Mouse (Mus musculus) forebrain, postnatal 0 days (tissue): ENCODE measurements around the gene Dnmt3c. TPM values are rescaled to one million over a fixed set of nuclear protein-coding genes. Genes with fewer than 3 reads are reported as not detected.

ENCODE experiments used
- ATAC-seq: fragments of 200-750 bp; cut with Nextera tagmentation; 2 replicates; pipeline ENCODE4 v1.8.0; 2017; ENCODE audit warnings: mild to moderate bottlenecking, moderate library complexity
- DNase-seq: peaks from one replicate; pipeline ENCODE4 v3.0.0-alpha.2; 2015
- H3K27ac ChIP-seq: fragments of 300-500 bp; sonication (generic); 2 replicates; pipeline ENCODE4 v1.5.1; 2014; ENCODE audit warnings: low read depth, mild to moderate bottlenecking, antibody characterized with exemption, low read length, moderate library complexity, mixed read lengths
- H3K27me3 ChIP-seq: fragments of 300-500 bp; sonication (generic); 2 replicates; pipeline ENCODE4 v1.6.1; 2014; ENCODE audit warnings: mild to moderate bottlenecking, low read length, mixed read lengths; ENCODE audit not compliant: insufficient read depth
- H3K36me3 ChIP-seq: fragments of 300-500 bp; sonication (generic); 2 replicates; pipeline ENCODE4 v1.6.1; 2014; ENCODE audit warnings: mild to moderate bottlenecking, moderate library complexity; ENCODE audit not compliant: insufficient read depth
- H3K4me1 ChIP-seq: fragments of 300-500 bp; sonication (generic); 2 replicates; pipeline ENCODE4 v1.6.1; 2014; ENCODE audit warnings: antibody characterized with exemption; ENCODE audit not compliant: insufficient read depth
- H3K4me2 ChIP-seq: fragments of 300-500 bp; sonication (generic); 2 replicates; pipeline ENCODE4 v1.6.1; 2014; ENCODE audit warnings: low read depth, mild to moderate bottlenecking, moderate library complexity
- H3K4me3 ChIP-seq: fragments of 300-500 bp; sonication (generic); 2 replicates; pipeline ENCODE4 v1.5.1; 2014; ENCODE audit warnings: low read depth, low read length, mixed read lengths
- H3K9ac ChIP-seq: fragments of 300-500 bp; sonication (generic); 2 replicates; pipeline ENCODE4 v1.6.1; 2014; ENCODE audit warnings: mild to moderate bottlenecking
- H3K9me3 ChIP-seq: fragments of 300-500 bp; sonication (generic); 2 replicates; pipeline ENCODE4 v1.6.1; 2016; ENCODE audit warnings: low read length
- CTCF ChIP-seq: sonication (generic); IDR thresholded peaks from 2 replicates; pipeline ENCODE4 v1.5.1; 2016; ENCODE audit warnings: antibody characterized with exemption, control low read depth, low read depth
- WGBS: fragments of 180-500 bp; shearing (Covaris S2); extraction: QIAGEN DNeasy Blood & Tissue Kit; methylation state at CpG from one replicate; pipeline ENCODE4 v1.1.7; 2014; 5-methylcytosine and 5-hydroxymethylcytosine counted together
- polyA plus RNA-seq: library from polyadenylated mRNA; unstranded; fragments of >200 nt; fragmentation: Nextera tagmentation; extraction: Ambion mirVana; gene quantifications from 2 replicates; pipeline ENCODE4 v1.2.1, GENCODE M21; 2015
- total RNA-seq: library from RNA; depleted of rRNA; stranded (reverse); fragments of >200 nt; gene quantifications from 2 replicates; pipeline ENCODE4 v1.2.3, GENCODE M21; 2014

Gene Dnmt3c
- total and polyA plus RNA-seq, 2 experiments from 2014 or later = not detected

DNA sequence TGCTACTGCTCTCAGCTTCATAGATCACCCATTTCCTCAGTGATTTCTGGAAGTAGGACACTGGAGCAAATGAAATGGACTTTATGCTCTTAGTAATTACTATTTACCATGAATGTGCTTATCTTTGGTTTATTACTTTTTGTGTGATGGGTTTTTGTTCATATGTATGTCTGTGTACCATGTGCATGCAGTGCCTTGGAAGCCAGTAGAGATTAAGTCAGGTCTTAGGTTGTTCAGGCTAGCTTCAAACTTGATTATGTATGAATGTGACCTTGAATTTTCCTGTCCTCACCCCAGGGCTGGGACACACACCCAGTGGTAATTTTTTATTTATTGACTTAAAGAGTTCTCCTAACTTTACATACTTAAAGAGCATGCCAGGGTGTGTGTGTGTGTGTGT lies 51.5 kb downstream of the Dnmt3c start:
- no peaks in the 10 kb centered on the region for H3K27me3 ChIP-seq
- TF ChIP-seq CTCF = no peak
- no peaks in the 10 kb centered on the region for H3K9me3 ChIP-seq
- DNase-seq (no peak), ATAC-seq (no peak)
- H3K4me1 ChIP-seq = peaks cover 11% of the 10 kb centered on the region
- H3K36me3 ChIP-seq = peaks cover 18% of the 10 kb centered on the region
- no peak overlapping the region for H3K4me3 ChIP-seq
- H3K9ac ChIP-seq = no peak overlapping the region
- H3K27ac ChIP-seq = no peak overlapping the region
- no peak overlapping the region for H3K4me2 ChIP-seq

DNA sequence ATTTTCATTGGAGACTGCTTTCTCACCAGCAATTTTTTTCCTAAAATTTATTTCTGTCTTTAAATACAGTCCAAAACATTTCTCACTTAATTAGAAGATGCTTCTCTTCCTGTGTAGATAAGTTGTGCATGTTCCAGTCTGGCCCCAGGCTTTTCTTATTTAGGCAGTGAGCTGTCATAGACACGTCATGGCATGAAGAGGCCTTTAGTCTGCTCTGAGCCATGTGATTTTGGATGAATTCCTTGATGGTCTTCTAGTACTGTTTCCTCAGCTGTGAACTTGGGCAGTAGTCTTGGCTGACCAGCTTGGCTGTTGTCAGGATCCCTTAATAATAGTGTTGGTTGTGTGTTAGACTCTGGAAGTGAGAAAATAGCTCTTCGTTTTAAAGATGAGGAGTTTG lies 53.9 kb downstream of the Dnmt3c start:
- H3K4me2 ChIP-seq = no peak overlapping the region
- 68% methylated on average over 2 of the region's 2 CpGs for WGBS
- H3K4me1 ChIP-seq = no peaks in the 10 kb centered on the region
- no peaks in the 10 kb centered on the region for H3K9me3 ChIP-seq
- H3K36me3 ChIP-seq = peaks cover 18% of the 10 kb centered on the region
- TF ChIP-seq CTCF = no peak
- DNase-seq = no peak
- H3K27ac ChIP-seq = no peak overlapping the region
- H3K4me3 ChIP-seq = no peak overlapping the region
- no peak for ATAC-seq
- no peak overlapping the region for H3K9ac ChIP-seq
- no peaks in the 10 kb centered on the region for H3K27me3 ChIP-seq

DNA sequence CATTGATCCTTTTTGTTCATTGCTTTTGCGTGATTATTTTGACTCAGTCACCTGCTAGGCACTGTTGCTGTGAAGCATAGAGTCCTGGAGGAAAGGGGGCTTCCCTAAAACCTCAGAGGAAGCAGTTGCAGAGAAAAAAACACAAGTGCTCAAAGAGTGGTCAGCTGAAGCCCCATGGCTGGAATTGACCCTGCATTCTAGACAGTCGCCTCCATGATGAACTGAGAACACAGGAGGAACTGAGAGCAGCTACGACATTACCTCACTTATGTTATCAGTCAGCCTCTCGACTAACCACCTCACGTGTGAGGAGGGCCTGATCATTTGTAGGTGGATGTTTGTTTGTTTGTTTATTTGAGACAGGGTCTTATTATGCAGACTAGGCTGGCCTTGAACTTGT lies 65.7 kb downstream of the Dnmt3c start:
- no peak for TF ChIP-seq CTCF

DNA sequence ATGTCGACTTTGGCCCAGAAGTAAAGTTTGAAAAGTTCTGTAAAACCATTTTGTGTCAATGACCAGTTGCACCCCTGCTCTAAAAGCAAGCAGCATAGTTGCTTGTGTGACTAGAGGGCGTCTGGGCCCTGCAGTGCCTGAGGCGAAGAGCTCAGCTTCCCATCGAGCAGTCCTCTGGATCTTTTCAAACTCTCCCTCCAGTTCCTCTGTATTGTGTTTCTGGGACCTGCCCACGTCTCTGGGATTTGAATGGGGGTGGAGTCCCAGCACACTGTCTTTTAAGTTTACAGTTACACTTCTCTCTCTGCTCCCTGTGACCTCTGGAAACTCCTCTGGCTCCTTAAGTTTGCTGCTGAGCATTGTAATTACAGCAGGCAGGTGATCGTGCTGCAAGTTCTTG lies 71.0 kb downstream of the Dnmt3c start:
- H3K9ac ChIP-seq = no peak overlapping the region
- 48% methylated on average over 6 of the region's 6 CpGs for whole genome bisulfite sequencing
- DNase-seq (no peak), ATAC-seq (no peak)
- no peak overlapping the region for H3K4me2 ChIP-seq
- H3K4me1 ChIP-seq = no peaks in the 10 kb centered on the region
- H3K27ac ChIP-seq = no peak overlapping the region
- peaks cover 49% of the 10 kb centered on the region for H3K36me3 ChIP-seq
- H3K27me3 ChIP-seq = no peaks in the 10 kb centered on the region
- H3K9me3 ChIP-seq = no peaks in the 10 kb centered on the region
- TF ChIP-seq CTCF = no peak
- H3K4me3 ChIP-seq = no peak overlapping the region

More for the DNA sequence above, 65.7 kb downstream of the Dnmt3c start:
- Histone ChIP-seq H3K9me3 (no peaks in the 10 kb centered on the region), H3K9ac (no peak overlapping the region), H3K36me3 (peaks cover 76% of the 10 kb centered on the region), H3K27ac (no peak overlapping the region), H3K4me2 (no peak overlapping the region), H3K27me3 (no peaks in the 10 kb centered on the region), H3K4me1 (no peaks in the 10 kb centered on the region), H3K4me3 (no peak overlapping the region)
- WGBS = 93% methylated on average over 5 of the region's 5 CpGs
- DNase-seq (no peak), ATAC-seq (no peak)

GRCm38 (mm10) chr2:153768881-153769280 lies 72.4 kb downstream of the Dnmt3c start:
- no peak for ATAC-seq
- no peak for DNase-seq
- WGBS = 76% methylated on average over 2 of the region's 2 CpGs

DNA sequence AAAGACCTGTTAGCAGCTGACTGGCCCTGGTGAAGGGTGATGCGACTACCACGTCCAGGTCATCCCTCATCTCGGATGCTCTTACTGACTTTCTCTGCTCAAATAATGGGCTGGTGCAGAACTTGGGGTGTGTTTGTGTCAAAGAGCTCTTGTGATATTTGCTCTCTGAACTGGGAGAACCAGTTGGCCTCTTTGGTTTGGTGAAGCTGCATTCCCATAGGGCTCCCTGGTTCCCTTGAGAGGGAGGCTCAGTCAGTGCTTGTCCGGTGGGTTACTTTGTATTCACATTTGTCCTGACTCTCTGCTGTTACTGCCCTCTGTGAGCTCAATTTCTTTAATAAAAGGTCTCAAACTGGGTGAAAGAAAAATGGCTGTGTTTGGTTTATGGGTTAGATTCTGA lies 76.5 kb downstream of the Dnmt3c start:
- TF ChIP-seq CTCF = no peak
- H3K4me3 ChIP-seq = no peak overlapping the region
- 95% methylated on average over 4 of the region's 4 CpGs for WGBS

More at GRCm38 (mm10) chr2:153768881-153769280, 72.4 kb downstream of the Dnmt3c start:
- Histone ChIP-seq H3K9me3 (no peaks in the 10 kb centered on the region), H3K9ac (no peak overlapping the region), H3K4me2 (no peak overlapping the region), H3K4me3 (no peak overlapping the region), H3K36me3 (peaks cover 50% of the 10 kb centered on the region), H3K27ac (no peak overlapping the region), H3K27me3 (no peaks in the 10 kb centered on the region), H3K4me1 (no peaks in the 10 kb centered on the region)
- TF ChIP-seq CTCF = no peak

DNA sequence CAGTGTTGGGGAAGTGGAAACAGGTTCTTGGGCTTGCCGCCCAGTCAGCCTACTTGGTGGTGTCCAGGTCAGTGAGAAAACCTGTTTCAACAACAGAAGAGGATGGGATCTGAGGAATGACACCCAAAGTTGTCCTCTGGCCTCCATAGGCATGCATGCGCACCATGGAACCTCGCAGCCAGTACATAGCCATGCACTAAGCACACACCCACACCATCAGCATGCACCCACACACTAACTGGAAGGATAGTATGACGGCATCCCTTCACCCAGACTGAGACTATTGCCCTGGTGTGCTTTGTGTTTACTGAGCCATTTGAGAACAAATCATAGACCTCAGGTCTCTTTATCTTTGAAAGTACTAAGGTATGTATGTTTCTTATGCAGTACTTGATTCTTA lies 79.0 kb downstream of the Dnmt3c start:
- Histone ChIP-seq H3K4me1 (no peaks in the 10 kb centered on the region), H3K4me2 (no peak overlapping the region), H3K4me3 (no peak overlapping the region), H3K27ac (no peak overlapping the region), H3K9ac (no peak overlapping the region), H3K27me3 (no peaks in the 10 kb centered on the region), H3K36me3 (peaks cover 18% of the 10 kb centered on the region; the same call in 1 of the 2 replicates), H3K9me3 (no peaks in the 10 kb centered on the region)
- TF ChIP-seq CTCF = no peak
- ATAC-seq (no peak), DNase-seq (no peak)
- WGBS = 94% methylated on average over 4 of the region's 4 CpGs

More for the DNA sequence above, 76.5 kb downstream of the Dnmt3c start:
- Histone ChIP-seq H3K4me2 (no peak overlapping the region), H3K9ac (no peak overlapping the region), H3K27me3 (no peaks in the 10 kb centered on the region), H3K4me1 (no peaks in the 10 kb centered on the region), H3K9me3 (no peaks in the 10 kb centered on the region), H3K27ac (no peak overlapping the region), H3K36me3 (peaks cover 26% of the 10 kb centered on the region; the same call in 1 of the 2 replicates)
- DNase-seq (no peak), ATAC-seq (no peak)
